Mouse (Mus musculus) induced T-regulatory cell, adult 2 months (primary cell): Measurements from ENCODE around the gene Asgr1.
A peak's percentile ranks its signal among the peaks of the same experiment; 100 is the strongest.

Experiments used
- DNase-seq: peaks from one replicate; pipeline ENCODE4 v3.0.0-alpha.2; 2012; ENCODE audit warnings: low read depth

Gene Asgr1

GRCm38 (mm10) chr11:70026689-70027088 lies 27.2 kb upstream of the Asgr1 start:
- DNase-seq = no peak

DNA sequence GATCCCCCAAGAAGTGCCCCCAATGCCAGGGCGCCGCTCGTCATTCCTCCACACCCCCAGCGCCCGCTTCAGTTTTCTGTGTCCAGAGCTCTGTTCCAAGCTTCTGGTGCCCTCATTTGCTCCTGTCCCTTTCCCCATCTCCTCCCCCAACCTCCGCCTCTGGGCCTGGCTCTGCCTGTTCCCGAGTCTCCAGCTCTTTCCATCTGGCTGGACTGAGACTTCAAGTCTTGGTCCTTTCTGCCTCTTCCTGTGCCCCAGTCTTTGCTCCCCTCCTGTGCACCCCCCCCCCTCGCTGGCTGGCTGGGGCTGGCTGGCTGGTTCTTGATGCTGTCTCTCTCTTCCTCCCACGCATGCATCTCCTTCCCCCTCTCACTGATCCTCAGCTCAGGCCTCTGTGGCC lies 26.5 kb upstream of the Asgr1 start:
- DNase-seq = peak; percentile 59

- DNase-seq = no peak
Observed at GRCm38 (mm10) chr11:70028401-70029129, 25.3 kb upstream of the Asgr1 start.

- DNase-seq = peak; percentile 97
Observed at GRCm38 (mm10) chr11:70029130-70029801, 24.6 kb upstream of the Asgr1 start.

DNA sequence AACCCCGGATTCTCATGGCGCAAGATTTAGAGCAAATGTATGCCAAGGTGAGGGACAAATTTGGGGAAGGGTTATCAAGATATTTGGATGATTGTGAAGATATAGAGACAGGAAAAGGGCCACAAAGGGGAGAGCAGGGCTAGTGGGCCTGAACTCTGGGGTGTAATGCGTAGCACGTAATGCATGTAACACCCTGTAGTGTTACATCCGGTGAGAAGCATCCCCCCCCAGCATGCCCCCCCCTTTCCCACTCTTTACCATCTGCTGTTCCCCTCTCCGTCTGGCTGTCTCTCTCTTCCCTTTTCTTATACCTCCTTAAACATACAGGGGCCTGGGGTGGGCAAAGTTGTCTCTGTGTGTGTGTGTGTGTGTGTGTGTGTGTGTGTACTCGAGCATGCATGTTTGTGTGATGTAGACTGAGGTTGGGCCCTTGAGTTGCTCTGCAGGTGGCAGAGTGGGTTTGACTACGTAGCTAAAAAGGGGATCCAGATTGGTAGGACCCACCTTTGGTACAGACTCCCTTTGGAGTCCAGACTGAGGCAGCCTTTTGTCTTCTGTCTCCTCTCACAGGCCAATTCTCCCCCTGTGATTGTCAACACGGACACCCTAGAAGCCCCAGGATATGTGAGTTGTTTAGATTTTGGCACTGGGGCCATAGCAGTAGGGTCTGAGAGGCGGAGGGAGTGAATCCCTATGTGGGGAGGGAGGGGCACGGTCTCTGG lies 23.9 kb upstream of the Asgr1 start:
- DNase-seq = no peak

GRCm38 (mm10) chr11:70030651-70031320 lies 23.1 kb upstream of the Asgr1 start:
- no peak for DNase-seq

GRCm38 (mm10) chr11:70031321-70031670 lies 22.6 kb upstream of the Asgr1 start:
- no peak for DNase-seq

GRCm38 (mm10) chr11:70038174-70038573 lies 15.7 kb upstream of the Asgr1 start:
- no peak for DNase-seq

- no peak for DNase-seq
Observed at GRCm38 (mm10) chr11:70039631-70040030, 14.3 kb upstream of the Asgr1 start.

DNA sequence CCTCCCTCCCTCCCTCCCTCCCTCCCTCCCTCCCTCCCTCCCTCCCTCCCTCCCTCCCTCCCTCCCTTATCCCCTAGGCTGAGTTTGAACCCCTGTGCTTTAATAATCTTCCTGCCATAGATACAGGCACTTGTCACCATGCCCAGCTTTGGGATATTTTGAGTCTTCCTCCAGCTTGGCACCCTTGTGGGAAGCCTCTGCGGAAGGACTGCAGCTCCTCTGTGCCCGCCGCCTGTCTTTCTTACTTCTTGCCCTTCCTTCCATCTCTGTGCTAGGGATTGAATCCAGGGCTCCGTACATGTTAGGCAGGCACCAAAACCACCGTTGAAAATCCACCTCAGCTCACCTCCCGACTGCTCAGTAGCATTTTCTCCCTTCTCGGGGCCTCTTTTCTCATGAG lies 13.7 kb upstream of the Asgr1 start:
- no peak for DNase-seq

GRCm38 (mm10) chr11:70042309-70043085 lies 11.4 kb upstream of the Asgr1 start:
- DNase-seq = no peak

- no peak for DNase-seq
Observed at GRCm38 (mm10) chr11:70043665-70044064, 10.2 kb upstream of the Asgr1 start.

- DNase-seq = no peak
Observed at GRCm38 (mm10) chr11:70045435-70045834, 8.4 kb upstream of the Asgr1 start.

- DNase-seq = no peak
Observed at GRCm38 (mm10) chr11:70049366-70049765, 4.5 kb upstream of the Asgr1 start.

DNA sequence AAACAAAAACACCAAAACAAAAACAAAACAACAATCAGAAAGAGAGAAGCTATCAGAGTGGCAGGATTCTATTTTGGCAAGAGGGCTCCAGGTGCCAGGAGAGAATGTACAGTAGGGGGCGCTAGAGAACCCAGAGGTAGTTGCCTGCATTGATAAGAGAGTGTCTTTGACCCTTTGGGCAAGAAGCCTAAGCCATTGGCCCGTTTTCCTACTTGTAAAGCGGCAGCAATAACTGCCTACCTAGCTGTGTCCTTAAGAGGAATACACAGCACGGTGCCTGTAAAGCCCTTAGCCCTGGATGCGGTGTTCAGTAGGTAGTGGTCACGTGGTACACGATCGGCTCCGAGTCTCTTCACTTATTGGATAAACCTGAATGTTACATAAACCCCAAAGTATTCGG lies 4.1 kb upstream of the Asgr1 start:
- DNase-seq = peak; percentile 64

DNA sequence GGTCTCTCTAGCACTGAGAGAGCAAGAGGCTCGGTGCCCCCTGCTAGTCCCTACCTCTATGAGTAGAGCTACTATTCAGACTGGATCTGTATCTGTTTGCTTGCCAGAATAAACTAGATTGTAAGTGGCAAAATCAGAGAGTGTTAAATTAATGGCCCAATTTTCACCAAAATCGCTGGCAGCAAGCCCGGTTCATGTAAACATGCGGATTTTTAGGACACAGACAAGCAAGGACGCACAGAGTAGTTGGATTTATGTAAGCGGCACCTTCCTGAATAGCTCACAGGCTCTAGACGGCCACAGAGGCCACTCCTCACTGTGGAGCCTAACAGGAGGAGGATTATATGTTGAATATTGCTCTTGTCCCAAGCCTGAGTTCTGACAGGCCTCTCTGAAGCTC lies 729 bp upstream of the Asgr1 start:
- DNase-seq = no peak

DNA sequence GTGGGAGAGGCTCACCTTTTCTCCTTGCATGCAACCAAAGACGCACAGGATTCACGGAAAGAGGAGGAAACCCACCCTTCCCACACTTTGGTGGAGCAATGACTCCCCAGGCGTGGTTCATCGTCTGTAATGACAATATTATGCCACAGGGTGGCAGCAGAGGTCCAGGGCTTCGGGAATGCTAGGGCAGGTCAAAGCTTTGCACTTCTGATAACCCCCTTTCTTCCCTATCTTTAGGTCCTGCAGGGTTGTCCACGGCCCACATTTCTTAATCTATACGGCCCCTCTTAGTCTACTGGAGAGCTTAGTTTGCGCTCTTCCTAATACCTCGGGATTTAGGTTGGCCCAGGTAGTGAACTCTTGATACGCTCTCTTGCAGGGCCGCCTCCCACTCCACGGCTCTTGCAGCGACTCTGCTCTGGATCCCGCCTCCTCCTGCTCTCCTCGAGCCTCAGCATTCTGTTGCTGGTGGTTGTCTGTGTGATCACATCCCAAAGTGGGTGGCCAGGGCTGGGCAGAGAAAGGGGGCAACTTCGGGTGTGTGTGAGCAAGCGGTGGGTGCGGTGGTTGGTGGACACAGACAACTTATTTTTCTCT lies 1.8 kb downstream of the Asgr1 start:
- DNase-seq = peak; percentile 84

DNA sequence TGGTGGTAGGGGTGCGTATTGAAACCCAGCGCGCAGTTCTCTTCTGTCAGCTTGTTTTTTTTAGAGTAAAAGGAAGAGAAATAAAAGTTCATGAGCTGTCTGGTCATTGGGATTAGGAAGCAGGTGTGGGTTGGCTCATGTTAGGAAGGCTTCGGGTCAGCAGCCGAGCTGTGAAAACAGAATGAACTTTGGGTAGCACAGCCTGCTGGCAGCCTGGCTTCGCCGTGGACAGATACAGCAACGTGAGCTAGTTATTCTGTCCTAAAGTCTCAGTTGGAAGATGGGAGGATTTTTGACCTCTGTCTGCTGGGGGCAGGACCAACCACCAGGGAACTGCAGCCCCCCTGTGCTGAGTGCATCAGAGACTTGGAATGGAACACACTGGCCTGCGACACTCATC lies 3.9 kb downstream of the Asgr1 start:
- no peak for DNase-seq

- no peak for DNase-seq
Observed at GRCm38 (mm10) chr11:70059930-70060329, 6.0 kb downstream of the Asgr1 start.

DNA sequence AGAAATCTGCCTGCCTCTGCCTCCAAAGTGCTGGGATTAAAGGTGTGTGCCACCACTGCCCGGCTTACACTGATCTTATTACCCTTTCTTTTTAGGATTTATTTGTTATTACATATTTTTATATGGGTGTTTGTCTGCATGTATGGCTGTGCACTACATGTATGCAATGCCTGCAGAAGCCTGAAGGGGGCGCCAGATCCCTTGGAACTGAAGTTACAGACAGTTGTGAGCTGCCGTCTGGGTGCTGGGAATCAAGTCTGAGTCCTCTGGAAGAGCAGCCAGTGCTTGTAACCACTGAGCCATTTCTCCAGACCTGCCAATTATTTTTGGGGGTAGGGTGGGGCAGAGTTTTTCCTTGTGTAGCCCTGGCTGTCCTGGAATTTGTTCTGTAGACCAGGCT lies 9.2 kb downstream of the Asgr1 start:
- no peak for DNase-seq

- DNase-seq = no peak
Observed at GRCm38 (mm10) chr11:70066701-70067100, 12.8 kb downstream of the Asgr1 start.
